Mouse (Mus musculus): ENCODE results near the gene Smoc1.

Gene Smoc1

GRCm38 (mm10) chr12:81024407-81024806 is 2.2 kb upstream of the Smoc1 start:
- DNase-seq (ENCODE audit: low read depth, low spot score), result peak; percentile 44

- no peak for DNase-seq (ENCODE audit: low read depth, low spot score)
Measured at GRCm38 (mm10) chr12:81024993-81025392, 1.6 kb upstream of the Smoc1 start.

GRCm38 (mm10) chr12:81026995-81027942 is 661 bp downstream of the Smoc1 start:
- DNase-seq (ENCODE audit: low read depth, low spot score), result no peak

DNA sequence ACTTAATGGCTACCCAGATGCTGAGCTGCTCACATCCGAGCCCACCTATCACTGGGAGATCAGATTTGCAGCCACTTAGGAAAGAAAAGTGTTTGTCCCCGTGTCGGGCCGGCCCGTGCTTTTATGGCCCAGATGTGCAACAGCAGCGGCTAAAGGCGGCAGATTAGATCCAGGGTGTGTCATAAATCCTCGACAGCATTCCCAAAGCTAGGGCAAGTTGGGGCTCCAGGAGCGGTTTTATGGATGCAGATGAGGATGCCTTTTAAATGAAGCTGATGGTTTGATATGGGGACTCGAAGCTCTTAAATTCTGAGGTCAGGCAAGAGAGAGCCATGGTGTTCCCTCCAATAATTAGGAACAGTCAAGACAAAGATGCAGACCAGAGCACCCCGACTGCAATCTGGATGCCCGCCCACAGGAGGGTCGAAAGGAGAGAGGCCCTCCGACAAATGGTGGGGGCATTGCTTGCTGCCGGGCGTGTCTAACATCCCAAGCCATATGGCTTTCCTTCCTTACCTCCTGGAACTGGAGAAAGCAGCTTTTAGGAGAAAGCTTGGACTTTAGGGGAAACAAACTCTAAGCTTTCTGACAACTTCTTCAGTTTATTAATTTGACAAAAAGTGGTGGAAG is 1.8 kb downstream of the Smoc1 start:
- no peak for DNase-seq (ENCODE audit: low read depth, low spot score)

GRCm38 (mm10) chr12:81029731-81030130 is 3.1 kb downstream of the Smoc1 start:
- DNase-seq (ENCODE audit: low read depth, low spot score), result no peak

DNA sequence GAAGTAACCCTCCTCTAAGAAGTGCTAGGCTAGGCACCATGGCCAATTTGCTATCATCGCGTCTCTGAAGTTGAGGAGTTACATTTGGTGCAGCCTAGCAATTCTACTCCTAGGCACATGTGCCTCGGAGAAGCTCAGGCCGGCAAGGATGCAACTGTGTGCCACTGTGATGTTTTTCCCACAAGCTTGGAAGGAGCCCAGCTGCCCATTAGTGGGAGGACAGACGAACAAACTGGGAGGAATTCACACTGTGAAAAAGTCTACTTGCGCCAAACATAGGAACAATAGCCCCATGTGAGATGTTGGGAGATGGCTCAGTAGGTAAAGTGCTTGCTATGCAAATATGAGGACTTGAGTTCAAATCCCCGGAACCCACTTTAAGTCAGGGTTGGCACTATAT is 5.0 kb downstream of the Smoc1 start:
- DNase-seq (ENCODE audit: low read depth, low spot score), result no peak

GRCm38 (mm10) chr12:81033389-81034041 is 6.9 kb downstream of the Smoc1 start:
- peak; percentile 30 for DNase-seq (ENCODE audit: low read depth, low spot score)

GRCm38 (mm10) chr12:81034042-81034417 is 7.4 kb downstream of the Smoc1 start:
- no peak for DNase-seq (ENCODE audit: low read depth, low spot score)

DNA sequence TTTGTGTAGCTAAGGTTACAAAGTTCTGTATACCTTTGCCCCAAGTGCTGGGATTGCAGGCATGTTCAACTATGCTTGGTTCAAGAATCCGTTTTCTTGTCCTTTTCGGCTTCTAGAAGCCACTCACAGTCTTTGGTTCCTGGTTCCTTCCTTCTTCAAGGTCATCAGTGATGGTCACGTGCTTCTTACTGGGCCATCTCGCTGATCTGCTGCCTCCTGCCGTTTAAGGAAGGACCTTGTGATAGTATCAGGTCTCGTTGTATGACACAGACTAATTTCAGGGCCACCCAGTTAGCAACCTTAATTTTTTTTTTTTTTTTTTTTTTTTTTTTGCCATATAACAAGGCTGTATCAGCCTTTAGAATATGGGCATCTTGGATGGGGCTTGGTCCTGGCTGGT is 9.2 kb downstream of the Smoc1 start:
- DNase-seq (ENCODE audit: low read depth, low spot score), result no peak

DNA sequence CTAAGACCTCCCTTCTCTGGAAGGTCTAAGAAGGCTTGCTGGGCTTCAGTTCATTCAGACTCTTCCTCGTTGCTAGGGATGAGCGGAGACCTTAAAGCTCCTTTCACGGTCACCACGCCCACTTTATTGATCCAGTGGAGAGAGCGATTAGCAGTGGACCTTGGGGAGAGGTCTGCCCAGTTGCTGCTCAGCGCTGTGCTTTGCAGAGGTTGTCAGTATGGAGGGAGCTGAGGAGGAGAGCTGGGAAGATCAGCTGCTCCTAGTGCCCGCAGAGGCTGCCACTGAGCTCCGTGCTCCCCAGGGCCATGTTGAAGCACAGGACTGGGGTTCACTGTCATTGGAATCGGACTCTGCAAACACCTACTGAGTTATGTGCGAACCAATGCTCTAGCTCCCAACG is 17.0 kb downstream of the Smoc1 start:
- no peak for DNase-seq (ENCODE audit: low read depth, low spot score)

GRCm38 (mm10) chr12:81046926-81047325 is 20.3 kb downstream of the Smoc1 start:
- DNase-seq (ENCODE audit: low read depth, low spot score), result no peak

DNA sequence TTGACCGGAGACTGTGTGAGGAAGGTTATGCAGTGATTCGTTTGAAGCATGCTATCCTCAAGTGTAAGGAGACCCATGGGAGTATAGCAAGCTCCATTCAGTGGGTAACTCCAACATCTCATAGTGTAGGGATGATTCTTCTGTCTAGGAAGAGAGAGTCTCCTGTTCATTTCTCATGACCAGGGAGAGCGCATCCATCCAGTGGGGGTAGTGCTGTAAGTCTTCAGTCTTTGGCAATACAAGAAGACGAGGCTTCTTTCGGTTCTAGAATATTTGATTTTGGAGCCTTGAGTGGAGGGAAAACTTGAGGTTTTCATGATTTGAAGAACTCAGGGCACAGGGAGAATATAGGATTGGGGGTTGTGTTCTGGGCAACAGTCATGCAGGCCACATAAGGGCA is 23.1 kb downstream of the Smoc1 start:
- DNase-seq (ENCODE audit: low read depth, low spot score), result no peak

DNA sequence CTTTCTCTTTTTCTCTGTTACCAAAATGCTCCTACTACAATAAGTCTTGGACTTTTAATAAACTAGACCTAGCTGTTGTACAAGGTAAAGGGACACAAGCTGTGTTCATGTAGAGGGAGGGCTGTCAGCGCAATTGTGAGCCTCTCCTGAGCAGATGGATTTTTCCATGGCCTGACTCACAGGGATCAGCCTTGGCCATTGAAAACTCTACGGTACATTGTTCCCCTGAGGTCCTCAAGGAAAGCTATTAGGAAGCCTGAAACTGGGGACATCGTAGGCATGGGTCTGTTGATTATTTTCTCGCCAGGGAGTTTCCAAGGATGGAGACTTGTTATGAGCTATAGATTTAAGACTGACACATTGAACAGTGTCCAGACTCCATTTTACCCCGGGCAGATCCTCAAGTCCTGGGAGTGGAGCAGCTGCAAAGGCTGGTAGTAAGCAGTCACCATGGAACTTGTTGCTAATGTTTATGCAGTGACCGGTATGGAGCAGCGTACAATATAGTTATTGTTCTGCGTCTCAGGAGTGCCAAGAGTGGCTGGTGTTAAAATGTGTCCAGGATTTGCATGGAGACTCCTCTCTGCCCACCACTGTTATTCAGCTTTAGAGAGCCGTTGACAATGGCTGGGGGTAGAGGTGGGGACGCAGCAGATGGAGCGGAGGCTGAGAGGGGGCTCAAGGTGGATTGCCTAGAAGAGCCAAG is 28.5 kb downstream of the Smoc1 start:
- DNase-seq (ENCODE audit: low read depth, low spot score), result no peak

DNA sequence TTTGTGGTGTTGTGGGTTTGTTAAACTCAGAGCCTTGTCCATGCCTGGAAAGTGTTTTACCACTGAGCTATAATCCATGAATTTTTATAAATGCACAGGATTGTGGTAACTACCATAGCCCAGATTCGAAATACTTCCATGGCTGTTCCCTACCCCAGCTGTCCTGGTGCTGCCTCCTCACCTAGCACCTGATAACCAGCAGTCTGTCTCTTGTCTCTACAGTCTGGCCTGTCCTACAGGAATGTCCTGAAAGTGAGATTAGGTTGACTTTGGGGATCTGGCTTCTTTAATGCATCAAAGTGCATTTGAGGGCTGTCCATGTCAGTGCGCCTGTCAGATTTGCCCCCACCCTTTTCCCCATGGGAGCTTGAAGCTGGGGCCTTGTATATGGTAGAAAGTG is 29.2 kb downstream of the Smoc1 start:
- no peak for DNase-seq (ENCODE audit: low read depth, low spot score)

DNA sequence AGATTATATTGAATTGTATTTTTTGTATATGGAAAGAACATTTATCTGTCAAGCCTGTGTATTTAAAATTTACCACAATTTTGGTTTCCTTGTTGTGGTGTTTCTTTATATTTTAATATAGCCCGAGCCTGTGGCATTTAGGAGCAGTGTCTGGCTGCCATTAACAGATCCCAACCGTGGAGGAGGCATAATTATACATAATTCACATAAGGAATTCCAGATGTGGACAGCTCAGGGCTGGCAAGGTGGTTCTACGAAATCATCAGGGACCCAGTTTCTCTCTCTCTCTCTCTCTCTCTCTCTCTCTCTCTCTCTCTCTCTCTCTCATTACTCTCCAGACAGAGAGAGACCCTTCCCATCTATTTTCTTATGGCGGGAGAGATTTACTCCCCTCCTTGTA is 31.0 kb downstream of the Smoc1 start:
- no peak for DNase-seq (ENCODE audit: low read depth, low spot score)

DNA sequence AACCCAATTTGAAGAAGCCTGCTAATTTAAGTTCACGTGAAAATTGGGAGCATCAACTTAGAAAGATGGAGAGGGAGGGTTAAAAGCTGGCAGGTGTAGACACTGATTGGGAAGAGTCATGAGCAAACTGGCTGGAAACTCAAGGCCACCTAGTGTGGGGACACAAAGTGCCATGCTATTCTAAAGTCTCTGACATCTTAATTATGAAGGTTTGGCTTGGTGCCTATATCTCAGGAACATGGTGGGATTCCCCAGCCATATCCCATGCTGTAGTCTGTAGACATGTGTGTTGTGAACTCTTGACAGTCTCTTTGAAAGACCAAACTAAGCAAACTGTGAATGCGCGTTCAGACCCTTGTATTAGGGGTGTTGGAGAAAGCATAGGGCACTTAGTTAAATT is 32.0 kb downstream of the Smoc1 start:
- DNase-seq (ENCODE audit: low read depth, low spot score), result no peak

GRCm38 (mm10) chr12:81061831-81062361 is 35.3 kb downstream of the Smoc1 start:
- no peak for DNase-seq (ENCODE audit: low read depth, low spot score)

- DNase-seq (ENCODE audit: low read depth, low spot score), result no peak
Measured at GRCm38 (mm10) chr12:81063336-81063955, 36.8 kb downstream of the Smoc1 start.

DNA sequence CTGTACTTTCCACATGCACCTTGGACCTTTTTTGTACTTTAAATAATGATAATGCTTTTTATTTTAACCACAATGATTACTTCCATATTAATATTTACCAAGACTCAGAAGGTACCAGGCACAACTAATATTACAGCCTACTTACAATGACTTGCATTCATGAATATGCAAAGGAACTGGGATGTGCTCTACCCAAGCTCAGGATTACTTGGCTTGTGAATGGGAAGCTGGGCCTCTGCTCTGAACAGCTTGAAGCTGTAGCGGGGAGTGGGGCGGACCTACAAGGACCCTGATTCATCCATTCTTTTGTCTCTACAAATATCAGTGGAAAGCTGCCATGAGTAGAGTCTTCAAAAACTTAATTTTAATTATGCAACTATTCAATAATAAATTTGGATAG is 47.5 kb downstream of the Smoc1 start:
- DNase-seq (ENCODE audit: low read depth, low spot score), result no peak

DNA sequence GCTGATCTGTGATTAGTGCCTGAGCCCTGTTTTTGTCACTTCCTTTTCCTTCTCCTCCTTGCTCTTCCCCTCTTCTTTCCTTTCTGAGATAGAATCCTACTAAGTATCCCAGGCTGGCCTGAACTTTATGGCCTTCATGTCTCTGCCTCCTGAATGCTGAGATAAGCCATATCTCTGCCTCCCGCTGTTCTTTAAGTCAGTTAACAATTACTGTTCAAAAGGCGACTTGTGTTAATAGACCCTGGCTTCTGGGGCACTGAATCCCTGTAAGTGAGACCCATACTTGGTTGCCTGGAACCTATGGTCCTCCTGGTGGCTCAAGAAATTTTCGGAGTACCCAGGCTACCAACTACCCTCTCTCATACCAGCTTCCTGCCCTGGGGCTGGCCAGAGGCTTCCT is 48.3 kb downstream of the Smoc1 start:
- DNase-seq (ENCODE audit: low read depth, low spot score), result no peak

- DNase-seq (ENCODE audit: low read depth, low spot score), result no peak
Measured at GRCm38 (mm10) chr12:81077953-81078646, 51.5 kb downstream of the Smoc1 start.
